Mouse (Mus musculus) stomach, embryonic 16.5 days (tissue): ENCODE measurements around the gene S100a16. TPM values are rescaled to one million over a fixed set of nuclear protein-coding genes. Genes with fewer than 3 reads are reported as not detected.

Source experiments
- ATAC-seq: fragments of 200-750 bp; cut with Nextera tagmentation; 2 replicates; pipeline ENCODE4 v1.8.0; 2017; ENCODE audit warnings: moderate number of reproducible peaks, moderate TSS enrichment; ENCODE audit not compliant: insufficient read depth, low FRiP score
- H3K27ac ChIP-seq: fragments of 300-500 bp; sonication (generic); 2 replicates; pipeline ENCODE4 v1.5.1; 2014; ENCODE audit warnings: low read length
- H3K27me3 ChIP-seq: fragments of 300-500 bp; sonication (generic); 2 replicates; pipeline ENCODE4 v1.6.1; 2014; ENCODE audit warnings: low read length, control low read depth, mixed read lengths; ENCODE audit not compliant: control insufficient read depth, insufficient read depth
- H3K36me3 ChIP-seq: fragments of 300-500 bp; sonication (generic); 2 replicates; pipeline ENCODE4 v1.6.1; 2014; ENCODE audit warnings: low read length; ENCODE audit not compliant: control insufficient read depth, insufficient read depth
- H3K4me1 ChIP-seq: fragments of 300-500 bp; sonication (generic); 2 replicates; pipeline ENCODE4 v1.6.1; 2014; ENCODE audit warnings: low read length, control low read depth, mixed read lengths; ENCODE audit not compliant: control insufficient read depth, insufficient read depth
- H3K4me2 ChIP-seq: fragments of 300-500 bp; sonication (generic); 2 replicates; pipeline ENCODE4 v1.6.1; 2014; ENCODE audit warnings: low read depth, low read length, mixed read lengths
- H3K4me3 ChIP-seq: fragments of 300-500 bp; sonication (generic); replicated peaks from 2 replicates; pipeline ENCODE4 v1.5.1; 2014; ENCODE audit warnings: mild to moderate bottlenecking, low read length
- H3K9ac ChIP-seq: fragments of 300-500 bp; sonication (generic); 2 replicates; pipeline ENCODE4 v1.6.1; 2014; ENCODE audit warnings: low read length
- H3K9me3 ChIP-seq: fragments of 300-500 bp; sonication (generic); replicated peaks from 2 replicates; pipeline ENCODE4 v1.6.1; 2016; ENCODE audit warnings: low read length, control low read depth; ENCODE audit not compliant: control insufficient read depth
- WGBS: fragments of 180-500 bp; shearing (Covaris S2); extraction: QIAGEN DNeasy Blood & Tissue Kit; methylation state at CpG from one replicate; pipeline ENCODE4 v1.1.7; 2014; 5-methylcytosine and 5-hydroxymethylcytosine counted together
- polyA plus RNA-seq: library from polyadenylated mRNA; unstranded; fragments of >200 nt; fragmentation: Nextera tagmentation; extraction: Ambion mirVana; gene quantifications from 2 replicates; pipeline ENCODE4 v1.2.1, GENCODE M21; 2015

The S100a16 gene
- polyA plus RNA-seq, 1 experiment from 2014 or later, result 407 TPM

GRCm38 (mm10) chr3:90575320-90575719, 38.3 kb downstream of the S100a16 start:
- WGBS, result 70% methylated on average over 3 of the region's 3 CpGs
- peaks cover 3% of the 10 kb centered on the region; the same call in 1 of the 2 replicates for H3K4me1 ChIP-seq
- H3K27me3 ChIP-seq, result no peaks in the 10 kb centered on the region
- no peaks in the 10 kb centered on the region for H3K9me3 ChIP-seq
- H3K4me3 ChIP-seq, result no peak overlapping the region
- peak overlapping the region; percentile 36 for H3K27ac ChIP-seq
- H3K9ac ChIP-seq, result no peak overlapping the region
- no peak overlapping the region for H3K4me2 ChIP-seq
- no peaks in the 10 kb centered on the region for H3K36me3 ChIP-seq
- no peak for ATAC-seq

- H3K27ac ChIP-seq, result peak overlapping the region; percentile 50; the same call in 1 of the 2 replicates
Measured at GRCm38 (mm10) chr3:90576351-90577001, 39.4 kb downstream of the S100a16 start.

GRCm38 (mm10) chr3:90579433-90579832, 42.4 kb downstream of the S100a16 start:
- Histone ChIP-seq H3K27ac (no peak overlapping the region), H3K27me3 (no peaks in the 10 kb centered on the region), H3K4me1 (peaks cover 9% of the 10 kb centered on the region; the same call in 1 of the 2 replicates), H3K9me3 (no peaks in the 10 kb centered on the region), H3K4me3 (no peak overlapping the region), H3K36me3 (no peaks in the 10 kb centered on the region), H3K9ac (no peak overlapping the region), H3K4me2 (no peak overlapping the region)
- 58% methylated on average over 7 of the region's 7 CpGs for WGBS
- ATAC-seq, result no peak

More at GRCm38 (mm10) chr3:90576351-90577001, 39.4 kb downstream of the S100a16 start:
- Histone ChIP-seq H3K9me3 (no peaks in the 10 kb centered on the region), H3K4me3 (no peak overlapping the region), H3K4me1 (peaks cover 3% of the 10 kb centered on the region; the same call in 1 of the 2 replicates), H3K4me2 (no peak overlapping the region), H3K36me3 (no peaks in the 10 kb centered on the region), H3K9ac (no peak overlapping the region), H3K27me3 (no peaks in the 10 kb centered on the region)
- ATAC-seq, result no peak
- WGBS, result 69% methylated on average over 10 of the region's 10 CpGs

- 90% methylated on average over 5 of the region's 5 CpGs for WGBS
- no peaks in the 10 kb centered on the region for H3K36me3 ChIP-seq
- H3K9me3 ChIP-seq, result no peaks in the 10 kb centered on the region
- H3K27ac ChIP-seq, result no peak overlapping the region
- no peak for ATAC-seq
- H3K4me3 ChIP-seq, result no peak overlapping the region
- no peak overlapping the region for H3K4me2 ChIP-seq
- H3K9ac ChIP-seq, result no peak overlapping the region
- H3K27me3 ChIP-seq, result no peaks in the 10 kb centered on the region
- 0 out of 2 replicates have a peak, but pooled peaks cover 11% of the 10 kb centered on the region for H3K4me1 ChIP-seq
Measured at GRCm38 (mm10) chr3:90581141-90581540, 44.1 kb downstream of the S100a16 start.

GRCm38 (mm10) chr3:90582156-90582555, 45.1 kb downstream of the S100a16 start:
- H3K4me2 ChIP-seq, result no peak overlapping the region
- no peaks in the 10 kb centered on the region for H3K36me3 ChIP-seq
- no peak overlapping the region for H3K4me3 ChIP-seq
- ATAC-seq, result no peak
- no peaks in the 10 kb centered on the region for H3K9me3 ChIP-seq
- no peak overlapping the region for H3K9ac ChIP-seq
- no peaks in the 10 kb centered on the region for H3K27me3 ChIP-seq
- peaks cover 11% of the 10 kb centered on the region; the same call in 1 of the 2 replicates for H3K4me1 ChIP-seq
- 94% methylated on average over 1 of the region's 1 CpGs for WGBS
- no peak overlapping the region for H3K27ac ChIP-seq

GRCm38 (mm10) chr3:90582556-90582955, 45.5 kb downstream of the S100a16 start:
- Histone ChIP-seq H3K27me3 (no peaks in the 10 kb centered on the region), H3K36me3 (no peaks in the 10 kb centered on the region), H3K4me2 (no peak overlapping the region), H3K27ac (no peak overlapping the region), H3K4me3 (no peak overlapping the region), H3K9me3 (no peaks in the 10 kb centered on the region), H3K9ac (no peak overlapping the region), H3K4me1 (peaks cover 15% of the 10 kb centered on the region; the same call in 1 of the 2 replicates)
- no peak for ATAC-seq
- WGBS, result 91% methylated on average over 4 of the region's 4 CpGs

GRCm38 (mm10) chr3:90583893-90584292, 46.8 kb downstream of the S100a16 start:
- H3K9ac ChIP-seq, result no peak overlapping the region; the same call in 1 of the 2 replicates
- H3K27me3 ChIP-seq, result no peaks in the 10 kb centered on the region
- no peaks in the 10 kb centered on the region for H3K36me3 ChIP-seq
- H3K9me3 ChIP-seq, result no peaks in the 10 kb centered on the region
- 45% methylated on average over 3 of the region's 3 CpGs for WGBS
- H3K4me3 ChIP-seq, result no peak overlapping the region
- ATAC-seq, result peak; percentile 19; the same call in 1 of the 2 replicates
- peaks cover 15% of the 10 kb centered on the region; the same call in 1 of the 2 replicates for H3K4me1 ChIP-seq
- peak overlapping the region; percentile 35; the same call in 1 of the 2 replicates for H3K27ac ChIP-seq
- no peak overlapping the region for H3K4me2 ChIP-seq

- Histone ChIP-seq H3K27ac (peak overlapping the region; percentile 96), H3K9me3 (no peaks in the 10 kb centered on the region), H3K4me2 (no peak overlapping the region), H3K4me1 (peaks cover 19% of the 10 kb centered on the region; the same call in 1 of the 2 replicates), H3K27me3 (no peaks in the 10 kb centered on the region), H3K9ac (no peak overlapping the region; the same call in 1 of the 2 replicates), H3K4me3 (no peak overlapping the region), H3K36me3 (no peaks in the 10 kb centered on the region)
- ATAC-seq, result peak; percentile 68
- 23% methylated on average over 5 of the region's 5 CpGs for WGBS
Measured at GRCm38 (mm10) chr3:90585595-90585994, 48.5 kb downstream of the S100a16 start.

GRCm38 (mm10) chr3:90586016-90586643, 49.1 kb downstream of the S100a16 start:
- H3K4me3 ChIP-seq, result no peak overlapping the region
- no peak overlapping the region for H3K4me2 ChIP-seq
- peak overlapping the region; percentile 96 for H3K27ac ChIP-seq
- H3K4me1 ChIP-seq, result peaks cover 19% of the 10 kb centered on the region; the same call in 1 of the 2 replicates
- H3K9me3 ChIP-seq, result no peaks in the 10 kb centered on the region
- H3K9ac ChIP-seq, result peak overlapping the region; percentile 36
- H3K27me3 ChIP-seq, result no peaks in the 10 kb centered on the region
- WGBS, result 80% methylated on average over 15 of the region's 15 CpGs
- ATAC-seq, result no peak
- H3K36me3 ChIP-seq, result no peaks in the 10 kb centered on the region
